In the genomic region with DNA sequence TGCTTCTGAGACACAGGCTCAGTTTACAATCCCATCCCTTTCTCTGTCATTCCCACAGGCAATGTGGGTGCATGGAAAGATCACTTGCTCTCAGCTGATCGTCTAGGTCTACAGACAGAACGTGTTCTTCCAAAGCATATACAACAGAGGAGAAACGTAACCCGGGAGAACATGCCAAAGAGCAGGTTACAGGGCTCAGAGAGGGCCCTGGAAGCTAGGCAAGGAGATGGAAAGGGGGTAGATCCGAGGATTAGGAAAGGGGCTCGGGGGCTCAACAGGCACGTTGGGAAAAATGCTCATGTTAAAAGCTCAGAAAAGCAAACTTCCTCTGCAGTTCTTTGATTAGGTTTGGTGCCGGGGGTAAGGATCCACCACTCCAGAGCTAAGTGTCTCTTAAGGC, we compare ENCODE assay signal across 38 mouse cellular contexts. TPM values are rescaled to one million over a fixed set of nuclear protein-coding genes. Genes with fewer than 3 reads are reported as not detected.
"Had no signal": no experiment of that assay in that cellular context is flagged by ENCODE, and none has a peak within 500 bp of the region (broad histone marks: within the 10 kb centered on the region; RNA-seq: fewer than 3 reads in every experiment).

No protein-coding gene starts in this region.

- ATAC-seq: hindbrain, embryonic 16.5 days; hindbrain, postnatal 0 days; inflammation-experienced regulatory T-cells, adult 6 months; intestine, embryonic 15.5 days; intestine, embryonic 16.5 days; intestine, postnatal 0 days had no signal

- DNase-seq: heart, postnatal 10 days; heart, postnatal 14 days; heart, postnatal 4 days; kidney, adult 11 months; kidney, adult 18-20 months; kidney, adult 2 months; kidney, adult 8-10 months; kidney, adult 9 months; kidney, postnatal 10 days; kidney, postnatal 14 days; kidney, postnatal 25 days; kidney, postnatal 36 days; kidney, postnatal 4 days; layer of hippocampus, adult 9-11 months; layer of hippocampus, postnatal 36 days had no signal

- H3K27me3 ChIP-seq: hindbrain, embryonic 15.5 days had no signal

- H3K36me3 ChIP-seq: heart, embryonic 10.5 days; heart, embryonic 12.5 days; heart, embryonic 13.5 days; heart, embryonic 15.5 days; hindbrain, embryonic 10.5 days; hindbrain, embryonic 12.5 days; intestine, embryonic 15.5 days; kidney, embryonic 15.5 days had no signal

- H3K4me3 ChIP-seq: heart, embryonic 10.5 days; heart, embryonic 12.5 days; heart, embryonic 13.5 days; heart, embryonic 15.5 days; hindbrain, embryonic 10.5 days; hindbrain, embryonic 12.5 days; hindbrain, embryonic 13.5 days; hindbrain, embryonic 15.5 days; intestine, embryonic 15.5 days; kidney, embryonic 15.5 days; layer of hippocampus, adult 2 months had no signal

- H3K27ac ChIP-seq: heart, embryonic 10.5 days; heart, embryonic 13.5 days; heart, embryonic 15.5 days; hindbrain, embryonic 10.5 days; hindbrain, embryonic 12.5 days; hindbrain, embryonic 13.5 days; hindbrain, embryonic 14.5 days; hindbrain, embryonic 15.5 days; hindbrain, postnatal 0 days; intestine, embryonic 15.5 days; kidney, embryonic 15.5 days; kidney, postnatal 0 days; layer of hippocampus, adult 2 months had no signal

- H3K9me3 ChIP-seq: heart, embryonic 10.5 days; heart, embryonic 12.5 days; heart, embryonic 13.5 days; heart, embryonic 15.5 days; hindbrain, embryonic 10.5 days; hindbrain, embryonic 12.5 days; hindbrain, embryonic 13.5 days; hindbrain, embryonic 15.5 days; intestine, embryonic 15.5 days; kidney, embryonic 15.5 days had no signal

- H3K9ac ChIP-seq: heart, embryonic 12.5 days; heart, embryonic 13.5 days; heart, embryonic 15.5 days; hindbrain, embryonic 12.5 days; hindbrain, embryonic 13.5 days; hindbrain, embryonic 14.5 days; hindbrain, embryonic 15.5 days; intestine, embryonic 15.5 days; kidney, embryonic 15.5 days had no signal

- H3K4me2 ChIP-seq: heart, embryonic 11.5 days; heart, embryonic 12.5 days; heart, embryonic 13.5 days; heart, embryonic 15.5 days; hindbrain, embryonic 12.5 days; hindbrain, embryonic 13.5 days; hindbrain, embryonic 14.5 days; hindbrain, embryonic 15.5 days; intestine, embryonic 15.5 days; kidney, embryonic 15.5 days had no signal

- H3K4me1 ChIP-seq: heart, embryonic 12.5 days; heart, embryonic 15.5 days; hindbrain, embryonic 13.5 days; hindbrain, embryonic 15.5 days; intestine, embryonic 15.5 days; kidney, embryonic 15.5 days had no signal

RNA-seq across cellular contexts. Expression of gene Celf6, which starts 23.9 kb away (rescaled TPM):
- total RNA-seq: heart, postnatal 10 days; heart, postnatal 25 days; hematopoietic stem cell, adult 5-6 weeks had no signal
- polyA plus RNA-seq: heart, embryonic 10.5 days; heart, embryonic 12.5 days; heart, postnatal 0 days; inflammation-experienced regulatory T-cells, adult 6 months; kidney, embryonic 14.5 days had no signal
